Mouse (Mus musculus) forebrain, embryonic 13.5 days (tissue): ENCODE measurements around the gene Exoc4. TPM values are rescaled to one million over a fixed set of nuclear protein-coding genes. Genes with fewer than 3 reads are reported as not detected.
A peak's percentile ranks its signal among the peaks of the same experiment; 100 is the strongest.

Experiments
- ATAC-seq: fragments of 200-750 bp; cut with Nextera tagmentation; 2 replicates; pipeline ENCODE4 v1.8.0; 2017
- H3K27ac ChIP-seq: fragments of 300-500 bp; sonication (generic); 2 replicates; pipeline ENCODE4 v1.5.1; 2015; ENCODE audit warnings: inconsistent platforms, mild to moderate bottlenecking, moderate library complexity
- H3K27me3 ChIP-seq: fragments of 300-500 bp; sonication (generic); 2 replicates; pipeline ENCODE4 v1.6.1; 2015; ENCODE audit warnings: mild to moderate bottlenecking, inconsistent platforms
- H3K36me3 ChIP-seq: fragments of 300-500 bp; sonication (generic); 2 replicates; pipeline ENCODE4 v1.6.1; 2015; ENCODE audit warnings: mild to moderate bottlenecking, inconsistent platforms; ENCODE audit not compliant: poor library complexity, severe bottlenecking
- H3K4me1 ChIP-seq: fragments of 300-500 bp; sonication (generic); 2 replicates; pipeline ENCODE4 v1.6.1; 2015; ENCODE audit warnings: inconsistent platforms
- H3K4me2 ChIP-seq: fragments of 300-500 bp; sonication (generic); 2 replicates; pipeline ENCODE4 v1.6.1; 2015; ENCODE audit warnings: inconsistent platforms, mild to moderate bottlenecking, moderate library complexity
- H3K4me3 ChIP-seq: fragments of 300-500 bp; sonication (generic); 2 replicates; pipeline ENCODE4 v1.5.1; 2015; ENCODE audit warnings: mild to moderate bottlenecking, inconsistent platforms
- H3K9ac ChIP-seq: fragments of 300-500 bp; sonication (generic); 2 replicates; pipeline ENCODE4 v1.6.1; 2015; ENCODE audit warnings: mild to moderate bottlenecking, inconsistent platforms
- H3K9me3 ChIP-seq: fragments of 300-500 bp; sonication (generic); replicated peaks from 2 replicates; pipeline ENCODE4 v1.6.1; 2016; ENCODE audit warnings: inconsistent platforms
- WGBS: fragments of 180-500 bp; shearing (Covaris S2); methylation state at CpG from one replicate; pipeline ENCODE4 v1.1.7; 2015; 5-methylcytosine and 5-hydroxymethylcytosine counted together
- polyA plus RNA-seq: library from polyadenylated mRNA; unstranded; fragments of >200 nt; fragmentation: Nextera tagmentation; extraction: Ambion mirVana; gene quantifications from 2 replicates; pipeline ENCODE4 v1.2.1, GENCODE M21; 2015

Gene Exoc4
- polyA plus RNA-seq, 1 experiment from 2014 or later, result 56.6 TPM

- Histone ChIP-seq H3K4me1 (peaks cover 19% of the 10 kb centered on the region), H3K4me2 (no peak overlapping the region), H3K9ac (no peak overlapping the region), H3K27ac (no peak overlapping the region), H3K4me3 (no peak overlapping the region), H3K36me3 (no peaks in the 10 kb centered on the region), H3K27me3 (no peaks in the 10 kb centered on the region), H3K9me3 (no peaks in the 10 kb centered on the region)
- WGBS, result 96% methylated on average over 3 of the region's 3 CpGs
- ATAC-seq, result no peak
These were observed 552.4 kb downstream of the Exoc4 start for GRCm38 (mm10) chr6:33801254-33801653.

- Histone ChIP-seq H3K27ac (peak overlapping the region; percentile 65; the same call in 1 of the 2 replicates), H3K4me3 (no peak overlapping the region), H3K9ac (no peak overlapping the region), H3K36me3 (no peaks in the 10 kb centered on the region), H3K9me3 (no peaks in the 10 kb centered on the region), H3K27me3 (no peaks in the 10 kb centered on the region), H3K4me2 (no peak overlapping the region), H3K4me1 (peaks cover 19% of the 10 kb centered on the region)
- ATAC-seq, result 0 out of 2 replicates have a peak, but pooled peaks have one; percentile 33
- WGBS, result under 1% methylated on average over 3 of the region's 3 CpGs
These were observed 554.7 kb downstream of the Exoc4 start for GRCm38 (mm10) chr6:33803481-33804098.

- no peaks in the 10 kb centered on the region for H3K9me3 ChIP-seq
- no peak for ATAC-seq
- H3K36me3 ChIP-seq, result no peaks in the 10 kb centered on the region
- H3K4me1 ChIP-seq, result peaks cover 19% of the 10 kb centered on the region
- WGBS, result 40% methylated on average over 2 of the region's 2 CpGs
- H3K27me3 ChIP-seq, result no peaks in the 10 kb centered on the region
- H3K4me3 ChIP-seq, result no peak overlapping the region
- peak overlapping the region; percentile 63; the same call in 1 of the 2 replicates for H3K27ac ChIP-seq
- H3K9ac ChIP-seq, result no peak overlapping the region
- no peak overlapping the region for H3K4me2 ChIP-seq
These were observed 555.9 kb downstream of the Exoc4 start for GRCm38 (mm10) chr6:33804775-33805174.

- WGBS, result 85% methylated on average over 3 of the region's 3 CpGs
- H3K4me2 ChIP-seq, result no peak overlapping the region
- no peaks in the 10 kb centered on the region for H3K9me3 ChIP-seq
- H3K9ac ChIP-seq, result no peak overlapping the region
- no peaks in the 10 kb centered on the region for H3K27me3 ChIP-seq
- ATAC-seq, result no peak
- H3K36me3 ChIP-seq, result no peaks in the 10 kb centered on the region
- peaks cover 17% of the 10 kb centered on the region for H3K4me1 ChIP-seq
- H3K27ac ChIP-seq, result no peak overlapping the region
- no peak overlapping the region for H3K4me3 ChIP-seq
These were observed 557.3 kb downstream of the Exoc4 start for GRCm38 (mm10) chr6:33806072-33806782.

GRCm38 (mm10) chr6:33814386-33814785 lies 565.5 kb downstream of the Exoc4 start:
- H3K36me3 ChIP-seq, result no peaks in the 10 kb centered on the region
- ATAC-seq, result no peak
- no peak overlapping the region for H3K4me2 ChIP-seq
- no peak overlapping the region for H3K27ac ChIP-seq
- H3K4me1 ChIP-seq, result peaks cover 9% of the 10 kb centered on the region; the same call in 1 of the 2 replicates
- no peak overlapping the region for H3K9ac ChIP-seq
- H3K4me3 ChIP-seq, result no peak overlapping the region
- H3K9me3 ChIP-seq, result no peaks in the 10 kb centered on the region
- WGBS, result 54% methylated on average over 2 of the region's 2 CpGs
- H3K27me3 ChIP-seq, result no peaks in the 10 kb centered on the region

GRCm38 (mm10) chr6:33823171-33823570 lies 574.3 kb downstream of the Exoc4 start:
- H3K4me1 ChIP-seq, result peaks cover 7% of the 10 kb centered on the region; the same call in 1 of the 2 replicates
- H3K4me2 ChIP-seq, result no peak overlapping the region
- no peaks in the 10 kb centered on the region for H3K36me3 ChIP-seq
- no peak overlapping the region for H3K4me3 ChIP-seq
- no peak overlapping the region for H3K27ac ChIP-seq
- no peak overlapping the region for H3K9ac ChIP-seq
- H3K9me3 ChIP-seq, result no peaks in the 10 kb centered on the region
- 84% methylated on average over 2 of the region's 2 CpGs for WGBS
- no peak for ATAC-seq
- H3K27me3 ChIP-seq, result no peaks in the 10 kb centered on the region

- no peak overlapping the region for H3K4me2 ChIP-seq
- H3K27ac ChIP-seq, result no peak overlapping the region; the same call in 1 of the 2 replicates
- no peaks in the 10 kb centered on the region for H3K9me3 ChIP-seq
- no peaks in the 10 kb centered on the region for H3K27me3 ChIP-seq
- 69% methylated on average over 6 of the region's 6 CpGs for WGBS
- peaks cover 13% of the 10 kb centered on the region; the same call in 1 of the 2 replicates for H3K4me1 ChIP-seq
- no peak overlapping the region; the same call in 1 of the 2 replicates for H3K9ac ChIP-seq
- no peak overlapping the region for H3K4me3 ChIP-seq
- ATAC-seq, result no peak
- H3K36me3 ChIP-seq, result no peaks in the 10 kb centered on the region
These were observed 575.0 kb downstream of the Exoc4 start for GRCm38 (mm10) chr6:33823777-33824302.

- Histone ChIP-seq H3K4me1 (peaks cover 18% of the 10 kb centered on the region; the same call in 1 of the 2 replicates), H3K4me2 (no peak overlapping the region), H3K27ac (no peak overlapping the region), H3K4me3 (no peak overlapping the region), H3K36me3 (no peaks in the 10 kb centered on the region), H3K9ac (no peak overlapping the region), H3K9me3 (no peaks in the 10 kb centered on the region), H3K27me3 (no peaks in the 10 kb centered on the region)
- no peak for ATAC-seq
- WGBS, result 50% methylated on average over 6 of the region's 6 CpGs
These were observed 579.6 kb downstream of the Exoc4 start for GRCm38 (mm10) chr6:33828499-33828898.

GRCm38 (mm10) chr6:33829261-33829660 lies 580.4 kb downstream of the Exoc4 start:
- no peak for ATAC-seq
- H3K4me1 ChIP-seq, result peaks cover 14% of the 10 kb centered on the region; the same call in 1 of the 2 replicates
- 93% methylated on average over 4 of the region's 4 CpGs for WGBS
- H3K4me3 ChIP-seq, result no peak overlapping the region
- no peaks in the 10 kb centered on the region for H3K36me3 ChIP-seq
- no peak overlapping the region for H3K4me2 ChIP-seq
- no peak overlapping the region for H3K9ac ChIP-seq
- no peaks in the 10 kb centered on the region for H3K9me3 ChIP-seq
- no peak overlapping the region for H3K27ac ChIP-seq
- H3K27me3 ChIP-seq, result no peaks in the 10 kb centered on the region

GRCm38 (mm10) chr6:33831276-33831675 lies 582.4 kb downstream of the Exoc4 start:
- H3K27me3 ChIP-seq, result no peaks in the 10 kb centered on the region
- H3K27ac ChIP-seq, result no peak overlapping the region
- 95% methylated on average over 3 of the region's 3 CpGs for WGBS
- H3K4me1 ChIP-seq, result peaks cover 14% of the 10 kb centered on the region; the same call in 1 of the 2 replicates
- H3K4me3 ChIP-seq, result no peak overlapping the region
- no peak for ATAC-seq
- no peaks in the 10 kb centered on the region for H3K9me3 ChIP-seq
- H3K36me3 ChIP-seq, result no peaks in the 10 kb centered on the region
- H3K9ac ChIP-seq, result no peak overlapping the region
- no peak overlapping the region for H3K4me2 ChIP-seq

- no peak overlapping the region for H3K4me2 ChIP-seq
- no peak overlapping the region for H3K4me3 ChIP-seq
- no peaks in the 10 kb centered on the region for H3K9me3 ChIP-seq
- peaks cover 14% of the 10 kb centered on the region; the same call in 1 of the 2 replicates for H3K4me1 ChIP-seq
- no peaks in the 10 kb centered on the region for H3K36me3 ChIP-seq
- peak overlapping the region; percentile 54; the same call in 1 of the 2 replicates for H3K27ac ChIP-seq
- no peaks in the 10 kb centered on the region for H3K27me3 ChIP-seq
- 54% methylated on average over 4 of the region's 4 CpGs for WGBS
- H3K9ac ChIP-seq, result no peak overlapping the region
- no peak for ATAC-seq
These were observed 584.1 kb downstream of the Exoc4 start for GRCm38 (mm10) chr6:33832978-33833377.

- no peak for ATAC-seq
- Histone ChIP-seq H3K9me3 (no peaks in the 10 kb centered on the region), H3K4me1 (peaks cover 8% of the 10 kb centered on the region; the same call in 1 of the 2 replicates), H3K4me2 (no peak overlapping the region), H3K27me3 (no peaks in the 10 kb centered on the region), H3K36me3 (no peaks in the 10 kb centered on the region), H3K4me3 (no peak overlapping the region), H3K27ac (no peak overlapping the region), H3K9ac (no peak overlapping the region)
- WGBS, result 80% methylated on average over 3 of the region's 3 CpGs
These were observed 587.3 kb downstream of the Exoc4 start for GRCm38 (mm10) chr6:33836048-33836780.
